Mouse (Mus musculus) leukemia stem cell, adult 10-12 weeks (primary cell): ENCODE results near the gene Myh4. TPM values are rescaled to one million over a fixed set of nuclear protein-coding genes. Genes with fewer than 3 reads are reported as not detected.

Experiments used
- polyA plus RNA-seq: library from polyadenylated mRNA; stranded (reverse); fragments of >175 nt; gene quantifications from 2 replicates; pipeline ENCODE4 v1.2.3, GENCODE M21; 2012; ENCODE audit warnings: low replicate concordance

Gene Myh4
- polyA plus RNA-seq: not detected in 2 replicates

GRCm38 (mm10) chr11:67237481-67238079, at the start of gene Myh4:
TSS of gene Myh4 (plus strand) at chr11:67238029.

GRCm38 (mm10) chr11:67199752-67200151, 38.1 kb upstream of the Myh4 start, which contains the start of gene Myh1:
TSS of gene Myh1 (plus strand) at chr11:67200052.

GRCm38 (mm10) chr11:67276601-67277174, 38.9 kb downstream of the Myh4 start, which contains the start of gene Myh8:
TSS of gene Myh8 (plus strand) at chr11:67277124.

Other genes starting within 250 kb of the Myh4 start
- not detected in 2 replicates for gene Tmem220, start 212.9 kb upstream of the Myh4 start, polyA plus RNA-seq
- 1.6 and 2.9 TPM in 2 replicates for gene Adprm, start 185.4 kb upstream of the Myh4 start, polyA plus RNA-seq
- 2.5 and 2.6 TPM in 2 replicates for gene Sco1, start 185.4 kb upstream of the Myh4 start, polyA plus RNA-seq
- not detected in 2 replicates for gene Myh3, start 159.7 kb upstream of the Myh4 start, polyA plus RNA-seq
- gene Myh2, start 67.0 kb upstream of the Myh4 start, polyA plus RNA-seq: 0.06 TPM in 1 of 2 replicates, not detected in the other
- gene Myh1, start 38.0 kb upstream of the Myh4 start, polyA plus RNA-seq: not detected in 2 replicates
- not detected in 2 replicates for gene Myh8, start 39.1 kb downstream of the Myh4 start, polyA plus RNA-seq
- 0.03 and 0.21 TPM in 2 replicates for gene Myh13, start 83.6 kb downstream of the Myh4 start, polyA plus RNA-seq
- gene Gas7, start 217.4 kb downstream of the Myh4 start, polyA plus RNA-seq: 1.0 and 1.1 TPM in 2 replicates